Mouse (Mus musculus): ENCODE measurements around the gene Ppip5k2.

GRCm38 (mm10) chr1:97802207-97802902 is 32.1 kb upstream of the Ppip5k2 start:
- no peak for TF ChIP-seq ZNF384 (IDR thresholded peaks at IDR 0.05; ENCODE audit: low read depth, low read length)
- no peak for TF ChIP-seq HCFC1 (IDR thresholded peaks at IDR 0.05; ENCODE audit: borderline replicate concordance, insufficient read depth, low read length)
- no peak for TF ChIP-seq ZC3H11A (IDR thresholded peaks at IDR 0.05; ENCODE audit: borderline replicate concordance, low read depth, low read length)
